Mouse (Mus musculus): ENCODE data around the gene Rbp1.

GRCm38 (mm10) chr9:98375329-98376170 is 47.2 kb upstream of the Rbp1 start:
- TF ChIP-seq CTCF (IDR thresholded peaks at IDR 0.05; ENCODE audit: insufficient read depth, low read depth, low read length) (no peak), POLR2A (IDR thresholded peaks at IDR 0.05; ENCODE audit: insufficient read depth, low read depth, low read length) (no peak)

Data from olfactory bulb, adult 2 months (tissue).